Mouse (Mus musculus): Measurements from ENCODE around the gene Prpf19. TPM values are rescaled to one million over a fixed set of nuclear protein-coding genes. Genes with fewer than 3 reads are reported as not detected.

Gene Prpf19
- polyA plus RNA-seq, 1 experiment from 2014 or later, result 42.7 TPM

GRCm38 (mm10) chr19:10897491-10897890, 2.5 kb downstream of the Prpf19 start:
- H3K4me2 ChIP-seq, result no peak overlapping the region; the same call in 1 of the 2 replicates
- peaks cover 50% of the 10 kb centered on the region for H3K36me3 ChIP-seq

GRCm38 (mm10) chr19:10900315-10900714, 5.3 kb downstream of the Prpf19 start:
- Histone ChIP-seq H3K4me2 (no peak overlapping the region), H3K4me1 (peaks cover 20% of the 10 kb centered on the region), H3K4me3 (replicated peaks) (no peak overlapping the region), H3K36me3 (peaks cover 78% of the 10 kb centered on the region), H3K9ac (replicated peaks) (no peak overlapping the region), H3K27ac (replicated peaks) (no peak overlapping the region), H3K9me3 (replicated peaks) (no peaks in the 10 kb centered on the region), H3K27me3 (replicated peaks) (no peaks in the 10 kb centered on the region)
- WGBS, result 80% methylated on average over 6 of the region's 6 CpGs
- no peak for ATAC-seq (ENCODE audit: low FRiP score)

More at GRCm38 (mm10) chr19:10897491-10897890, 2.5 kb downstream of the Prpf19 start:
- no peaks in the 10 kb centered on the region for H3K9me3 ChIP-seq (replicated peaks)
- ATAC-seq (ENCODE audit: low FRiP score), result no peak
- no peak overlapping the region for H3K27ac ChIP-seq (replicated peaks)
- H3K27me3 ChIP-seq (replicated peaks), result no peaks in the 10 kb centered on the region
- WGBS, result 90% methylated on average over 8 of the region's 8 CpGs
- H3K9ac ChIP-seq (replicated peaks), result no peak overlapping the region
- H3K4me1 ChIP-seq, result peaks cover 24% of the 10 kb centered on the region
- H3K4me3 ChIP-seq (replicated peaks), result no peak overlapping the region

- WGBS, result 94% methylated on average over 5 of the region's 5 CpGs
- no peak overlapping the region for H3K27ac ChIP-seq (replicated peaks)
- no peak for ATAC-seq (ENCODE audit: low FRiP score)
- no peak overlapping the region for H3K4me2 ChIP-seq
- no peak overlapping the region for H3K9ac ChIP-seq (replicated peaks)
- H3K9me3 ChIP-seq (replicated peaks), result no peaks in the 10 kb centered on the region
- H3K36me3 ChIP-seq, result peaks cover 85% of the 10 kb centered on the region
- H3K4me3 ChIP-seq (replicated peaks), result no peak overlapping the region
- H3K4me1 ChIP-seq, result peaks cover 17% of the 10 kb centered on the region
- H3K27me3 ChIP-seq (replicated peaks), result no peaks in the 10 kb centered on the region
These were observed 6.0 kb downstream of the Prpf19 start for GRCm38 (mm10) chr19:10901046-10901445.

- WGBS, result 93% methylated on average over 5 of the region's 5 CpGs
- H3K36me3 ChIP-seq, result peaks cover 84% of the 10 kb centered on the region
- H3K4me2 ChIP-seq, result no peak overlapping the region
- no peaks in the 10 kb centered on the region for H3K4me1 ChIP-seq
- no peaks in the 10 kb centered on the region for H3K27me3 ChIP-seq (replicated peaks)
- 0 out of 2 replicates have a peak overlapping the region, but pooled peaks have one; percentile 7 for H3K9ac ChIP-seq (replicated peaks)
- no peak overlapping the region for H3K4me3 ChIP-seq (replicated peaks)
- ATAC-seq (ENCODE audit: low FRiP score), result no peak
- H3K27ac ChIP-seq (replicated peaks), result no peak overlapping the region
- H3K9me3 ChIP-seq (replicated peaks), result no peaks in the 10 kb centered on the region
These were observed 9.5 kb downstream of the Prpf19 start for GRCm38 (mm10) chr19:10904512-10904911.

GRCm38 (mm10) chr19:10904927-10905727, 10.1 kb downstream of the Prpf19 start:
- ATAC-seq (ENCODE audit: low FRiP score), result no peak; the same call in 1 of the 2 replicates
- no peak overlapping the region for H3K4me2 ChIP-seq
- H3K4me1 ChIP-seq, result no peaks in the 10 kb centered on the region
- peaks cover 78% of the 10 kb centered on the region for H3K36me3 ChIP-seq
- H3K27me3 ChIP-seq (replicated peaks), result no peaks in the 10 kb centered on the region
- no peak overlapping the region for H3K4me3 ChIP-seq (replicated peaks)
- H3K9ac ChIP-seq (replicated peaks), result 0 out of 2 replicates have a peak overlapping the region, but pooled peaks have one; percentile 7
- 69% methylated on average over 7 of the region's 7 CpGs for WGBS
- no peaks in the 10 kb centered on the region for H3K9me3 ChIP-seq (replicated peaks)
- no peak overlapping the region; the same call in 1 of the 2 replicates for H3K27ac ChIP-seq (replicated peaks)

GRCm38 (mm10) chr19:10905728-10906000, 10.6 kb downstream of the Prpf19 start:
- H3K4me3 ChIP-seq (replicated peaks), result no peak overlapping the region
- H3K4me1 ChIP-seq, result no peaks in the 10 kb centered on the region
- peaks cover 73% of the 10 kb centered on the region for H3K36me3 ChIP-seq
- H3K9ac ChIP-seq (replicated peaks), result no peak overlapping the region
- WGBS, result 82% methylated on average over 5 of the region's 5 CpGs
- no peak overlapping the region for H3K4me2 ChIP-seq
- H3K27ac ChIP-seq (replicated peaks), result no peak overlapping the region; the same call in 1 of the 2 replicates
- no peak for ATAC-seq (ENCODE audit: low FRiP score)
- H3K9me3 ChIP-seq (replicated peaks), result no peaks in the 10 kb centered on the region
- H3K27me3 ChIP-seq (replicated peaks), result no peaks in the 10 kb centered on the region

- peak; percentile 60; the same call in 1 of the 2 replicates for ATAC-seq (ENCODE audit: low FRiP score)
- no peaks in the 10 kb centered on the region for H3K9me3 ChIP-seq (replicated peaks)
- whole genome bisulfite sequencing, result 62% methylated on average over 3 of the region's 3 CpGs
- H3K36me3 ChIP-seq, result peaks cover 50% of the 10 kb centered on the region
- no peaks in the 10 kb centered on the region for H3K27me3 ChIP-seq (replicated peaks)
- no peak overlapping the region for H3K9ac ChIP-seq (replicated peaks)
- no peak overlapping the region for H3K27ac ChIP-seq (replicated peaks)
- H3K4me1 ChIP-seq, result no peaks in the 10 kb centered on the region
- H3K4me2 ChIP-seq, result no peak overlapping the region
- no peak overlapping the region for H3K4me3 ChIP-seq (replicated peaks)
These were observed 12.9 kb downstream of the Prpf19 start for GRCm38 (mm10) chr19:10907891-10908290.

GRCm38 (mm10) chr19:10909087-10909721, 14.2 kb downstream of the Prpf19 start:
- Histone ChIP-seq H3K27ac (replicated peaks) (no peak overlapping the region), H3K27me3 (replicated peaks) (no peaks in the 10 kb centered on the region), H3K4me2 (no peak overlapping the region), H3K4me3 (replicated peaks) (no peak overlapping the region), H3K36me3 (peaks cover 37% of the 10 kb centered on the region), H3K4me1 (no peaks in the 10 kb centered on the region), H3K9ac (replicated peaks) (no peak overlapping the region), H3K9me3 (replicated peaks) (no peaks in the 10 kb centered on the region)
- WGBS, result 90% methylated on average over 6 of the region's 6 CpGs
- no peak for ATAC-seq (ENCODE audit: low FRiP score)

GRCm38 (mm10) chr19:10914291-10914690, 19.3 kb downstream of the Prpf19 start:
- no peak for ATAC-seq (ENCODE audit: low FRiP score)
- H3K9me3 ChIP-seq (replicated peaks), result no peaks in the 10 kb centered on the region
- no peak overlapping the region for H3K4me3 ChIP-seq (replicated peaks)
- no peaks in the 10 kb centered on the region; the same call in 1 of the 2 replicates for H3K36me3 ChIP-seq
- H3K4me2 ChIP-seq, result no peak overlapping the region
- 76% methylated on average over 7 of the region's 7 CpGs for WGBS
- no peak overlapping the region for H3K27ac ChIP-seq (replicated peaks)
- no peaks in the 10 kb centered on the region for H3K4me1 ChIP-seq
- no peaks in the 10 kb centered on the region for H3K27me3 ChIP-seq (replicated peaks)
- H3K9ac ChIP-seq (replicated peaks), result no peak overlapping the region

- WGBS, result 93% methylated on average over 2 of the region's 2 CpGs
- Histone ChIP-seq H3K36me3 (no peaks in the 10 kb centered on the region), H3K4me2 (no peak overlapping the region), H3K27me3 (replicated peaks) (no peaks in the 10 kb centered on the region), H3K9me3 (replicated peaks) (no peaks in the 10 kb centered on the region), H3K9ac (replicated peaks) (no peak overlapping the region), H3K4me1 (no peaks in the 10 kb centered on the region), H3K4me3 (replicated peaks) (no peak overlapping the region), H3K27ac (replicated peaks) (no peak overlapping the region)
- ATAC-seq (ENCODE audit: low FRiP score), result no peak
These were observed 19.8 kb downstream of the Prpf19 start for GRCm38 (mm10) chr19:10914870-10915269.

- Histone ChIP-seq H3K9me3 (replicated peaks) (no peaks in the 10 kb centered on the region), H3K36me3 (no peaks in the 10 kb centered on the region), H3K27ac (replicated peaks) (no peak overlapping the region), H3K4me2 (no peak overlapping the region), H3K4me1 (no peaks in the 10 kb centered on the region), H3K9ac (replicated peaks) (no peak overlapping the region), H3K27me3 (replicated peaks) (no peaks in the 10 kb centered on the region), H3K4me3 (replicated peaks) (no peak overlapping the region)
- ATAC-seq (ENCODE audit: low FRiP score), result no peak
- 63% methylated on average over 5 of the region's 5 CpGs for WGBS
These were observed 21.5 kb downstream of the Prpf19 start for GRCm38 (mm10) chr19:10916506-10916905.

Data from neural tube, embryonic 15.5 days (tissue).